Mouse (Mus musculus) heart, embryonic 10.5 days (tissue): ENCODE data around the gene Arl6ip4. TPM values are rescaled to one million over a fixed set of nuclear protein-coding genes. Genes with fewer than 3 reads are reported as not detected.

ENCODE experiments used
- DNase-seq: peaks from one replicate; pipeline ENCODE4 v3.0.0-alpha.2; 2017; ENCODE audit warnings: low spot score
- H3K27ac ChIP-seq: fragments of 300-500 bp; sonication (generic); 2 replicates; pipeline ENCODE4 v1.5.1; 2016; ENCODE audit warnings: mild to moderate bottlenecking
- H3K27me3 ChIP-seq: fragments of 300-500 bp; sonication (generic); 2 replicates; pipeline ENCODE4 v1.6.1; 2016; ENCODE audit warnings: mild to moderate bottlenecking; ENCODE audit not compliant: poor library complexity, insufficient read depth, severe bottlenecking
- H3K36me3 ChIP-seq: fragments of 300-500 bp; sonication (generic); 2 replicates; pipeline ENCODE4 v1.6.1; 2016; ENCODE audit warnings: mild to moderate bottlenecking, moderate library complexity
- H3K4me1 ChIP-seq: fragments of 300-500 bp; sonication (generic); 2 replicates; pipeline ENCODE4 v1.6.1; 2016; ENCODE audit warnings: mild to moderate bottlenecking
- H3K4me3 ChIP-seq: fragments of 300-500 bp; sonication (generic); 2 replicates; pipeline ENCODE4 v1.5.1; 2016; ENCODE audit warnings: mild to moderate bottlenecking, moderate library complexity
- H3K9me3 ChIP-seq: fragments of 300-500 bp; sonication (generic); 2 replicates; pipeline ENCODE4 v1.6.1; 2016; ENCODE audit warnings: mild to moderate bottlenecking, moderate library complexity
- WGBS: fragments of 180-500 bp; shearing (Covaris S2); methylation state at CpG from one replicate; pipeline ENCODE4 v1.1.7; 2016; 5-methylcytosine and 5-hydroxymethylcytosine counted together
- polyA plus RNA-seq: library from polyadenylated mRNA; unstranded; fragments of >200 nt; fragmentation: Nextera tagmentation; extraction: Ambion mirVana; gene quantifications from 2 replicates; pipeline ENCODE4 v1.2.1, GENCODE M21; 2016

Arl6ip4 gene
- polyA plus RNA-seq, 1 experiment from 2014 or later, result 116 TPM

DNA sequence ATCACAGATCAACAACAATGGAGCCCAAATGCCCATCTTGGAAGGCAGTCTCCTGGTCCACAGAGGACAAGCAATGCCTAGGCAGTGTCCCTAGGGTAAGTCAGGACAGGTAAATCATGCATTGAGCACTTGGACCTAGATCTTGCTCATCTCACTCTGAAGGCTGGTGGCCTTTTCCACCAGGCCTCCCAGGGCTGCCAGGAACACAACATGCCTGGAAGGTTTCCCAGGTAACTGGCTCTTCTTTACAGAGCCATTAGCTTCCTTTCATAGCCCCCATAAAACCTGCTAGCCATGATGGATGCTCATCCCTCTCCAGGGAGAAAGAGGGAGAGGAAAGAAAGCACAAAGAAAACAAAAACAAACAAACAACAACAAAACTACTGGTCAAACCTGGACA is 50.9 kb downstream of the Arl6ip4 start:
- DNase-seq, result no peak
- H3K36me3 ChIP-seq, result no peaks in the 10 kb centered on the region
- H3K27ac ChIP-seq, result peak overlapping the region; percentile 75; the same call in 1 of the 2 replicates
- peaks cover 90% of the 10 kb centered on the region for H3K4me1 ChIP-seq
- no peak overlapping the region for H3K4me3 ChIP-seq
- no peaks in the 10 kb centered on the region for H3K27me3 ChIP-seq
- no peaks in the 10 kb centered on the region for H3K9me3 ChIP-seq

DNA sequence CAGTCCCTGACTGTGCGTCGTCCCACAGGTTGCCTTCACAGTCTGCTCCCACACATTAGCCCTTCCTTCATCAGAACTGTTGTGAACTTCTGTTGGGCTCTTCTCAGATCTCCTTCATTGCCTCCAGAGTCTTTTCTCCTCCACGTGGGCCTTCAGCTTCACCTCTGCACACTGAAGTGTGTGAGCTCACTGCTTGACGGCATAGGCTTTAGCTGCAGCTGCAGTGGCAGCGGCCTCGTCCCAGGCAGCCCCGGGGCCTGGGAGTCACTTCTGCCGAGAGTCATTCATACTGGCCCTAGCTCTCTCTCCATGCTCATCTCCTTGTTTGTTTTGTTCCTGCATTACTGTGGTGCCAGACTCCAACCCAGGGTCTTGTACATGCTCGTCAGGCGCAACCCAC is 51.7 kb downstream of the Arl6ip4 start:
- no peak for DNase-seq
- no peak overlapping the region for H3K4me3 ChIP-seq
- no peaks in the 10 kb centered on the region for H3K36me3 ChIP-seq
- 60% methylated on average over 10 of the region's 10 CpGs for WGBS
- peak overlapping the region; percentile 67 for H3K27ac ChIP-seq
- H3K4me1 ChIP-seq, result peaks cover 90% of the 10 kb centered on the region
- H3K27me3 ChIP-seq, result no peaks in the 10 kb centered on the region
- H3K9me3 ChIP-seq, result no peaks in the 10 kb centered on the region

Other genes with a start within 250 kb of the Arl6ip4 start
- not detected in 2 replicates for gene Hcar1, start 236.1 kb upstream of the Arl6ip4 start, polyA plus RNA-seq
- 107 and 144 TPM in 2 replicates for gene Denr, start 208.9 kb upstream of the Arl6ip4 start, polyA plus RNA-seq
- 2.4 and 2.7 TPM in 2 replicates for gene Gm43518, start 188.7 kb upstream of the Arl6ip4 start, polyA plus RNA-seq
- 3.7 and 5.7 TPM in 2 replicates for gene Ccdc62, start 185.4 kb upstream of the Arl6ip4 start, polyA plus RNA-seq
- 6.5 and 8.4 TPM in 2 replicates for gene Hip1r, start 142.5 kb upstream of the Arl6ip4 start, polyA plus RNA-seq
- 54.0 and 61.4 TPM in 2 replicates for gene Vps37b, start 83.8 kb upstream of the Arl6ip4 start, polyA plus RNA-seq
- 0.89 and 2.4 TPM in 2 replicates for gene Abcb9, start 20.3 kb upstream of the Arl6ip4 start, polyA plus RNA-seq
- gene Ogfod2, start 3.8 kb upstream of the Arl6ip4 start, polyA plus RNA-seq, result 19.6 and 20.1 TPM in 2 replicates
- 4.8 and 6.1 TPM in 2 replicates for gene Pitpnm2, start 133.7 kb downstream of the Arl6ip4 start, polyA plus RNA-seq
- gene Mphosph9, start 211.9 kb downstream of the Arl6ip4 start, polyA plus RNA-seq, result 15.6 and 20.5 TPM in 2 replicates
- 22.1 and 22.9 TPM in 2 replicates for gene 2810006K23Rik, start 212.0 kb downstream of the Arl6ip4 start, polyA plus RNA-seq
- gene Cdk2ap1, start 247.0 kb downstream of the Arl6ip4 start, polyA plus RNA-seq, result 34.4 and 43.7 TPM in 2 replicates